Mouse (Mus musculus) myocyte (in vitro differentiated cells): Measurements from ENCODE around the gene Tmprss7.

ENCODE experiments used
- E2F4 ChIP-seq: IDR thresholded peaks from one replicate; pipeline ENCODE4 v1.6.1; 2011; ENCODE audit warnings: mild to moderate bottlenecking, control low read depth, moderate library complexity; ENCODE audit not compliant: insufficient read depth
- MAX ChIP-seq: IDR thresholded peaks from one replicate; pipeline ENCODE4 v1.6.1; 2011; ENCODE audit warnings: low read depth, mild to moderate bottlenecking, control low read depth
- MYOD1 ChIP-seq, 3 experiments: IDR thresholded peaks; one replicate each; pipeline ENCODE4 v1.6.1; 2011; ENCODE audit warnings: control low read depth in 2 of 3, low read depth in 2 of 3, mild to moderate bottlenecking in 2 of 3, moderate library complexity in 1 of 3; ENCODE audit not compliant: insufficient read length in 2 of 3, control insufficient read depth in 1 of 3
- MYOG ChIP-seq, 3 experiments: IDR thresholded peaks; one replicate each; pipeline ENCODE4 v1.6.1; 2011; ENCODE audit warnings: control low read depth in 2 of 3, low read depth in 2 of 3, mild to moderate bottlenecking in 2 of 3; ENCODE audit not compliant: insufficient read length in 2 of 3, control insufficient read depth in 1 of 3, insufficient read depth in 1 of 3
- POLR2A ChIP-seq: IDR thresholded peaks from one replicate; pipeline ENCODE4 v1.6.1; 2011; ENCODE audit warnings: low read depth, mild to moderate bottlenecking, control low read depth, moderate library complexity; ENCODE audit not compliant: insufficient read length
- POLR2AphosphoS2 ChIP-seq: IDR thresholded peaks from one replicate; pipeline ENCODE4 v1.6.1; 2011; ENCODE audit warnings: low read depth, control low read depth; ENCODE audit not compliant: insufficient read length
- TCF12 ChIP-seq: IDR thresholded peaks from one replicate; pipeline ENCODE4 v1.6.1; 2011; ENCODE audit warnings: mild to moderate bottlenecking, control low read depth; ENCODE audit not compliant: poor library complexity, insufficient read depth, severe bottlenecking
- USF1 ChIP-seq: IDR thresholded peaks from one replicate; pipeline ENCODE4 v1.6.1; 2011; ENCODE audit warnings: low read depth, mild to moderate bottlenecking, control low read depth, moderate library complexity

GRCm38 (mm10) chr16:45692851-45693250, 607 bp downstream of the Tmprss7 start:
- no peak for TF ChIP-seq E2F4
- TF ChIP-seq POLR2A, result no peak
- TF ChIP-seq MYOG (IDR thresholded peaks at IDR 0.05; ENCODE audit: control insufficient read depth in 1 of 3, insufficient read depth in 1 of 3, insufficient read length in 2 of 3, low read depth in 2 of 3), result no peak
- no peak for TF ChIP-seq TCF12
- TF ChIP-seq MYOD1 (IDR thresholded peaks at IDR 0.05; ENCODE audit: control insufficient read depth in 1 of 3, insufficient read length in 2 of 3, low read depth in 2 of 3), result no peak
- TF ChIP-seq USF1, result no peak
- TF ChIP-seq MAX, result no peak
- TF ChIP-seq POLR2AphosphoS2, result no peak
